Mouse (Mus musculus) c-Kit-positive CD71-negative TER-119-negative erythroid progenitor cells, embryonic 14.5 days (primary cell): ENCODE data around the gene Dnajc9.
A peak's percentile ranks its signal among the peaks of the same experiment; 100 is the strongest.

Source experiments
- DNase-seq: peaks from one replicate; pipeline ENCODE4 v3.0.0-alpha.2; 2013; ENCODE audit warnings: low read depth

Dnajc9 gene

GRCm38 (mm10) chr14:20388441-20389129 is at the start of gene Dnajc9:
TSS of gene Dnajc9 (minus strand) at chr14:20388910.
- peak; percentile 81 for DNase-seq

DNA sequence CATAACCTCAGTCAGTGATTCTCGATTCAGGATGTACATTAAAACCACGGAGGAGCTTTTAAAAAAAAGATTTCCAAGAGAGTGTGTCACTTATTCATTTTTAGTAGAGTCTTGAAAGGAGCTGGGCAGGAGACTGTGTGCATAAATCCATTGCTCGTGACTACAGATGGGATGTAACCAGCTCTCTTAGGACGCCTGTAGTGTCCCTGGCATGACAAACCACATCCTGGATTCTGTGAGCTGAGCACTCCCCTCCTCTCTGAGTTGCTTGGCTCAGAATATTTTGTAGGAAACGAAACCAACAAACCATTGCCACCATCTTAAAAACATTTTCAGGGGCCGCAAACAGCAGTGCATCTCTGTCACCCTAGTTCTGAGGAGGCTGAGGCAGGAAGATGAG is 48.3 kb upstream of the Dnajc9 start:
- no peak for DNase-seq

- DNase-seq = no peak
These were observed 43.7 kb upstream of the Dnajc9 start for GRCm38 (mm10) chr14:20432420-20432819.

DNA sequence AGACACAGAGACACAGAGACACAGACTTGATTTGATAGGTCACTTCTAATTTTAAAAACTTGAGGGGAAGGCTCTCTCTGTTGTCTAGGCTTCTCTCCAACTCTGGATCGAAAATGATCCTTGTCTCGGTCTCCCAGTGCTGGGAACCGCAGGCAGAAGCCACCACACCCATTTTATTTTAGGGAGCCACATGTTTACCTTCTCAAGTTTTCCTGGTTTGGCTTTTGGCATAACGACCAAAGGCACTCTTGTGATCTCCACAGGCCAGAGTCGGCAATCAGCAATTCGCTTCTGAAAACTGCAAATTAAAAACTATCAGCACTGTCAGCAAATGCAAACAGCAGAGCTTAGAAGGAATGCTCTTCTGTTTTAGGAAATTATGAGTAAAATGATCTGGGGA is 43.0 kb upstream of the Dnajc9 start:
- DNase-seq = no peak

- DNase-seq = no peak
These were observed 41.1 kb upstream of the Dnajc9 start for GRCm38 (mm10) chr14:20429833-20430232.

GRCm38 (mm10) chr14:20428593-20428992 is 39.9 kb upstream of the Dnajc9 start:
- no peak for DNase-seq

GRCm38 (mm10) chr14:20423046-20423445 is 34.3 kb upstream of the Dnajc9 start:
- DNase-seq = no peak

GRCm38 (mm10) chr14:20422257-20422656 is 33.5 kb upstream of the Dnajc9 start:
- no peak for DNase-seq

- DNase-seq = no peak
These were observed 11.4 kb upstream of the Dnajc9 start for GRCm38 (mm10) chr14:20400071-20400470.

GRCm38 (mm10) chr14:20398864-20399263 is 10.2 kb upstream of the Dnajc9 start:
- no peak for DNase-seq

DNA sequence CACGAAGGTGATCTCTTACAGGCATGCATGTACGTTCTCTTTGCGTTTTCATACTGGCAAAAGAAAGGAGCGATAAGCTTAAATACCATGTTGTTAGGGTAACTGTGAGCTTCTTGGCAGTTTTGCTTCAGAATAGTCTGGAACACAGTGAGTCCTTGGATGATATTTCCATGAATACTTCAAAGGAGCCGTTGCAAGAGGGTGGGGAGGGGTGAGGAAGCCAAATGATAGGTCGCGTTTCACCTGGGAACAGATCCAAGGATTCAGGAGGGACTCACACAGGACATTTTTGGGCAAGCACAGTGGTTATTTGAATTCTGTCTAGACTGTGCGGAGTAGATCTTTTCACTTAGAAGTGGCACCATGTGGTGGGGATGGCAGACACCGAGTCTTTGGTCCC is 8.5 kb upstream of the Dnajc9 start:
- DNase-seq = no peak

- peak; percentile 94 for DNase-seq
These were observed 4.6 kb upstream of the Dnajc9 start, which contains the start of gene Mrps16 for GRCm38 (mm10) chr14:20393205-20393913. TSS of gene Mrps16 (minus strand) at chr14:20393634.

GRCm38 (mm10) chr14:20392326-20392725 is 3.6 kb upstream of the Dnajc9 start:
- DNase-seq = no peak

- DNase-seq = no peak
These were observed 853 bp upstream of the Dnajc9 start for GRCm38 (mm10) chr14:20389446-20390079.

DNA sequence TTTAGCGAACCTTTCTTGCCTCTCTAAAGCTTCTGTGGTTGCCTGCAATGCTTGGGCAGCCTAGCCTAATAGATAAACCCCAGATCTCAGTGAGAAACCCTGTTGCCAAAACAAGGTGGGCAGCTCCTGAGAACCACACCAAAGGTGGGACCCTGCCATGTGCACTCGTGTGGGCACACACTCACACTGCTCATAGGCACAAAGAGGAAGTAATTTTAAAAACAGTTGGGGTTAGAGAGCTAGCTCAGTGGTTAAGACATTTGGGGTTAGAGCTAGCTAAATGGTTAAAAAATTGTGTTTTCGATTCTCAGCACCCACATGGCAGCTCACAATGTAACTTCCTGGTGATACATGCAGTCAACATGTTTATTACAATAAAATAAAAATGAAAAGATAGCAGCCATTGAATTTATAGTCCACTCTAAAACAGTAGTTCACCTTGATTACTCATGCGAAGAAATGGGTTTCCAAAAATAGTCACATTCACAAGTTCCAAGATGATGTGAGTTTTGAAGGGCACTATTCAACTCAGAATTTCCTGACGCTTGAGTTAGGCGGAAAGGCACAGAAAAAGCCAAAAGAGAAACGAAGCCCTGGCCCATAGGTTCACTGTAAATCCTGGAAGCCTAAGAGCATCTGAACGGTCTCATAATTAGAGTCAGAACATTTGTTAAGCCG is 8.8 kb downstream of the Dnajc9 start:
- DNase-seq = no peak

GRCm38 (mm10) chr14:20379087-20379640 is 9.5 kb downstream of the Dnajc9 start:
- no peak for DNase-seq

DNA sequence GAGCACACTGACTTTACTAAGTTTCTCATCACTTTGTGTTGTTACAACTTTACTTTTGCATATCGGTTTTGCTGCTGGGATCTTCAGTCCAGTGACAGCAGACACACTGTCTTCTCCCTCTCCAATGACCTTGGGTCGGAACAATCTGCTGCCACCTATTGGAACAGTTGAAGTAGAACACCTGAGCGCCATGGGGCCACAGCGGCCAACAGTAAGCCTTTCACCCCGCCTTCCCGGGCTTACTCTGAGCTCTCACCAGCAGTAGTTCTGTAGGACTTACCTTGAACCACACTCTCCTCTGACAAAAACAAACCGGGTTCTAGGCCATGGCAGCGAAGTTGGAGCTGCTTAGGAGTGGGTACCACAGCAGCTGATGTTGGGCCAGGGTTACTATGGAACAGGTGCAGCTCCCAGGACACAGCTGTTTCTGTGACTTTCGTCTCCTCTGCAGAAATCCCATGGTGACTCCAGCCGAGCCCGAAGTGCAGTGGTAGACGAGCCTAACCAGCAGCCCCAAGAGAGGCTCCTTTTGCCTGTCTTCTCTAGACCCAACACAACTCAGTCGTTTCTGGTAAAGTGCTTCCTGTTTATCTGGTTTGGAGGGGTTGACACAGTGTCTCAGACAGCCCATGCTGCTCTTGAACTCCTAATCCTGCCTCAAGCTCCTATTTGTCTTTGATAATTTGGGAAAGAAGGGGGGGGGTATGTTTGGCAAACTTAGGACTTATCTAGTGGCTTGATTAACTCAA is 10.2 kb downstream of the Dnajc9 start:
- DNase-seq = no peak

DNA sequence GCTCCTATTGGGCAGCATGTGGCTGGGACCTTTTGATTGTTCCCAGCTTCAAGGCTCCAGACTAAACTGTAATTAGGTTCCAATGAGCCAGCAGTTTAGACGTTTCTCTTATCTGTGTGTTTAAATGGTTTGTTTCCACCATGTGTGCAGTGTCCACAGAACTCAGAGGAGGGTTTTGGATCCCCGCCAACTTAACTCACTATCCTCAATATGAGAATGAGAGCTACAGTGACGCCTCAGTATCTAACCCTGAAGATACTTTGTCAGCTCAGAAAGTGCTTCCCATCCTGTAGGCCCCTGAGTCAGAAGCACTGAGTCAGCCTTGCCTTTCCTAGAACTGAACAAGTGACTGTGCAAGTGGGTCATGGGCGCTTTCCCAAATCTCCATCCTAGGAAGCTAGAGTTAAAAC is 11.6 kb downstream of the Dnajc9 start:
- no peak for DNase-seq

DNA sequence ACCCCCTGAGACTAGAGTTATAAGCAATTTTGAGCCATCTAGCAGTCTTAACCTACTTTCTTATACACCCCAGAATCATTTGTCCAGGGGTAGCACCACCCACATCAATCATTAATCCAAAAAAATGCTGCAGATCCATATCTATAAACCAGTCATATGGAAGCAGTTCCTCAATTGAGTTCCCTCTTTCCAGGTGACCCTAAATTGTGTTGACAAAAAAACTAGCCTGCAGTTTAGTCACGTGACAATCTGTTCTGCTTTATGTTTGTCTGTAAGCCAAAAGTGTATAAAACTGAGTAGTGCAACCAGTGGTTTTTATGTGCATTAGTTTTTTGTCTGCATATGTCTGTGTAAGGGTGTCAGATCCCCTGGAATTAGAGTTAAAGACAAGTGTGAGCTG is 16.9 kb downstream of the Dnajc9 start:
- no peak for DNase-seq

GRCm38 (mm10) chr14:20370798-20371197 is 17.9 kb downstream of the Dnajc9 start:
- DNase-seq = no peak

DNA sequence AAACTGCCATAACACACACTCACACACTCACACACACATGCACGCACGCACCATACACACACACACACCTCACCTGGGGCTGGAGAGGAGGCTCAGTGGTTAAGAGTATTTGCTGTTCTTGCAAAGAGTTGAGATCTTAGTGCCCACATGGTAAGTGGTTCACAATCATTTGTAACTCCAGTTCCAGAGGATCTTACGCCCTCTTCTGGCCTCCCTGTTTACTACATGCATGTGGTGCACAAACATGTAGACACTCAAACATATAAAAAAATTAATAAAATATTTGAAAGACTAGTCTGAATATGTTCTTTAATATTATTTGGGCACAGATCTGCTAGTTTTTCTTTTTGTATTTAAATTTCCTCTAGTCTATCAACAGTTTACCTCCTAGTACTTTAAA is 20.4 kb downstream of the Dnajc9 start:
- DNase-seq = no peak

DNA sequence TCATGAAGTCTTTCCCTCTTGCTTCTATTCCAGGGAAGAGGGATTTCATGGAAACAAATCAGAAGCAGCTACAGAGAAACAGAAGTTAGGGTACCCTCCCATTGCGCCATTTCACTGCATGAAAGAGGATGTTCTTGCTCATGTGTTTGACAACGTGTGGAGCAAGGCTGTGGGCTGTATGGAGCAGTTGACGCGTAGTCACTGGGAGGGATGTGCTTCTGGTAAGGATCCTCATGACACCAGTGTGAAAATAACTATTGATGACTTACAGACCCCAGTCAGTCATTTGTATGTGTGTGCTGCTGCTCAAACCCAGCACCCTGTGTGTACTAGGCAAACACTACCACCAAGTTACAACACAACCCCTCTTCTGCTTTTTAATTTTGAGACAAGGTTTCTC is 25.5 kb downstream of the Dnajc9 start:
- DNase-seq = no peak
